Mouse (Mus musculus) kidney, adult 18-20 months (tissue): ENCODE results near the gene Vps4a.

Experiments used
- DNase-seq: peaks from one replicate; pipeline ENCODE4 v3.0.0; 2021

Gene Vps4a

GRCm38 (mm10) chr8:107052046-107052445, 21.0 kb downstream of the Vps4a start:
- DNase-seq = no peak

GRCm38 (mm10) chr8:107056076-107056972, 25.3 kb downstream of the Vps4a start, which contains the start of the genes Cog8 and Nip7:
Cog8 (minus strand) TSS chr8:107056689.
Nip7 (plus strand) TSS chr8:107056877.
- DNase-seq = peak; percentile 94

GRCm38 (mm10) chr8:107056973-107057369, 25.9 kb downstream of the Vps4a start:
- no peak for DNase-seq

GRCm38 (mm10) chr8:107062613-107063012, 31.6 kb downstream of the Vps4a start:
- DNase-seq = no peak

GRCm38 (mm10) chr8:107065511-107066496, 34.8 kb downstream of the Vps4a start, which contains the start of gene Tmed6:
Tmed6 (minus strand) TSS chr8:107065644.
- DNase-seq = peak; percentile 85

GRCm38 (mm10) chr8:107073706-107074105, 42.7 kb downstream of the Vps4a start:
- DNase-seq = no peak

GRCm38 (mm10) chr8:107074128-107074527, 43.1 kb downstream of the Vps4a start:
- no peak for DNase-seq

GRCm38 (mm10) chr8:107076239-107076888, 45.3 kb downstream of the Vps4a start:
- DNase-seq = no peak

- DNase-seq = no peak
Measured at GRCm38 (mm10) chr8:107085358-107085757, 54.3 kb downstream of the Vps4a start.

- DNase-seq = no peak
Measured at GRCm38 (mm10) chr8:107086018-107086417, 55.0 kb downstream of the Vps4a start.

- DNase-seq = no peak
Measured at GRCm38 (mm10) chr8:107088526-107089063, 57.6 kb downstream of the Vps4a start.

GRCm38 (mm10) chr8:107090531-107090930, 59.5 kb downstream of the Vps4a start:
- no peak for DNase-seq
